Mouse (Mus musculus) lung, embryonic 15.5 days (tissue): ENCODE data around the gene Abcc12. TPM values are rescaled to one million over a fixed set of nuclear protein-coding genes. Genes with fewer than 3 reads are reported as not detected.

Experiments
- ATAC-seq: fragments of 200-750 bp; cut with Nextera tagmentation; 2 replicates; pipeline ENCODE4 v1.8.0; 2017; ENCODE audit warnings: moderate number of reproducible peaks, borderline replicate concordance; ENCODE audit not compliant: low FRiP score, low TSS enrichment; ENCODE audit errors: extremely low read depth
- H3K27ac ChIP-seq: fragments of 300-500 bp; sonication (generic); 2 replicates; pipeline ENCODE4 v1.5.1; 2015; ENCODE audit warnings: moderate library complexity, mild to moderate bottlenecking, inconsistent platforms
- H3K27me3 ChIP-seq: fragments of 300-500 bp; sonication (generic); 2 replicates; pipeline ENCODE4 v1.6.1; 2015; ENCODE audit warnings: inconsistent platforms
- H3K36me3 ChIP-seq: fragments of 300-500 bp; sonication (generic); 2 replicates; pipeline ENCODE4 v1.6.1; 2015; ENCODE audit warnings: inconsistent platforms
- H3K4me1 ChIP-seq: fragments of 300-500 bp; sonication (generic); 2 replicates; pipeline ENCODE4 v1.6.1; 2015; ENCODE audit warnings: inconsistent platforms
- H3K4me2 ChIP-seq: fragments of 300-500 bp; sonication (generic); 2 replicates; pipeline ENCODE4 v1.6.1; 2015; ENCODE audit warnings: inconsistent platforms, mild to moderate bottlenecking, moderate library complexity
- H3K4me3 ChIP-seq: fragments of 300-500 bp; sonication (generic); 2 replicates; pipeline ENCODE4 v1.5.1; 2015; ENCODE audit warnings: mild to moderate bottlenecking, inconsistent platforms
- H3K9ac ChIP-seq: fragments of 300-500 bp; sonication (generic); 2 replicates; pipeline ENCODE4 v1.6.1; 2015; ENCODE audit warnings: inconsistent platforms
- H3K9me3 ChIP-seq: fragments of 300-500 bp; sonication (generic); 2 replicates; pipeline ENCODE4 v1.6.1; 2016; ENCODE audit warnings: inconsistent platforms
- WGBS: fragments of 180-500 bp; shearing (Covaris S2); methylation state at CpG from one replicate; pipeline ENCODE4 v1.1.7; 2015; 5-methylcytosine and 5-hydroxymethylcytosine counted together
- polyA plus RNA-seq: library from polyadenylated mRNA; unstranded; fragments of >200 nt; fragmentation: Nextera tagmentation; extraction: Ambion mirVana; gene quantifications from 2 replicates; pipeline ENCODE4 v1.2.1, GENCODE M21; 2015

The Abcc12 gene
- polyA plus RNA-seq, 1 experiment from 2014 or later: 0.24 TPM

- no peak overlapping the region for H3K4me2 ChIP-seq
- 83% methylated on average over 7 of the region's 7 CpGs for WGBS
These were observed 17.2 kb upstream of the Abcc12 start for GRCm38 (mm10) chr8:86597681-86598080.

GRCm38 (mm10) chr8:86595671-86596070 is 15.2 kb upstream of the Abcc12 start:
- no peaks in the 10 kb centered on the region for H3K9me3 ChIP-seq
- no peak overlapping the region for H3K27ac ChIP-seq
- H3K4me3 ChIP-seq: no peak overlapping the region
- no peaks in the 10 kb centered on the region for H3K27me3 ChIP-seq
- no peaks in the 10 kb centered on the region for H3K36me3 ChIP-seq
- no peak overlapping the region for H3K9ac ChIP-seq
- H3K4me2 ChIP-seq: no peak overlapping the region
- 73% methylated on average over 5 of the region's 5 CpGs for WGBS
- H3K4me1 ChIP-seq: no peaks in the 10 kb centered on the region
- ATAC-seq: no peak

More at GRCm38 (mm10) chr8:86597681-86598080, 17.2 kb upstream of the Abcc12 start:
- Histone ChIP-seq H3K4me1 (no peaks in the 10 kb centered on the region), H3K27me3 (no peaks in the 10 kb centered on the region), H3K9me3 (no peaks in the 10 kb centered on the region), H3K36me3 (no peaks in the 10 kb centered on the region), H3K27ac (no peak overlapping the region), H3K4me3 (no peak overlapping the region), H3K9ac (no peak overlapping the region)
- ATAC-seq: no peak

DNA sequence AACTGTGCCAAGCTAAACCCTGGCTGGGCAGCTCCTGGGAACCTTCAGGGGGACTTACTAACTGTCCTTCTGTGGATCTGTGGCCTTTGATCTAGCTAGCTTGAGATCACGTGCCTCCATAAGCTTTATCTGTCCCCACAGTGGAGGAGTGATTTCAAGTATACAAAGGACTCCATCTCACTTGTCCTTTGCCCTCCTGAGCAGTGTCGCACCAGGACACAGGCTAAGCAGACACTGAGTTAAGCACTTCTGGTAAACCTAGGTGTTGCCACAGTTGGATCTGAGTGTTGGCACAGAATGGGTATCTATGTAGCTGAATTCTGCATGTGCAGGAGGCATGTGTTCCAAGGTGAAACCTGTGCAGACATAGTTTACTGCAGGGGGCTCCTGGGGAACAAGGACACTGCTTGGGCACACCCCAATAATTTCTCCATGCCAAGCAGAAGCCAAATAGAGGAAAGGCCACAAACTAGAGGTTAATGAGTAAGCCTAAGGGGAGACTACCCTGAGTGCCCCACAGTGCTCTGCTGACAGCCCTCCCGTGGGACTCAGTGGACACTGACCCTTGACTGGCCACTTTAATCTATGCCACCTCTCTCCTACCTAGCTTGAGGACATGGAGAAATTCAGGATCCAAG is 13.8 kb upstream of the Abcc12 start:
- no peaks in the 10 kb centered on the region for H3K4me1 ChIP-seq
- no peaks in the 10 kb centered on the region for H3K9me3 ChIP-seq
- 45% methylated on average over 3 of the region's 3 CpGs for WGBS
- no peak overlapping the region for H3K9ac ChIP-seq
- no peak overlapping the region for H3K4me3 ChIP-seq
- H3K27ac ChIP-seq: no peak overlapping the region
- ATAC-seq: no peak
- H3K36me3 ChIP-seq: no peaks in the 10 kb centered on the region
- H3K27me3 ChIP-seq: no peaks in the 10 kb centered on the region
- H3K4me2 ChIP-seq: no peak overlapping the region

GRCm38 (mm10) chr8:86593099-86593498 is 12.6 kb upstream of the Abcc12 start:
- Histone ChIP-seq H3K4me3 (no peak overlapping the region), H3K4me2 (no peak overlapping the region), H3K9me3 (no peaks in the 10 kb centered on the region), H3K4me1 (no peaks in the 10 kb centered on the region), H3K27me3 (no peaks in the 10 kb centered on the region), H3K36me3 (no peaks in the 10 kb centered on the region), H3K9ac (no peak overlapping the region), H3K27ac (no peak overlapping the region)
- ATAC-seq: no peak
- 43% methylated on average over 10 of the region's 10 CpGs for WGBS

- no peak overlapping the region for H3K9ac ChIP-seq
- H3K27ac ChIP-seq: no peak overlapping the region
- WGBS: 88% methylated on average over 5 of the region's 5 CpGs
- H3K4me3 ChIP-seq: no peak overlapping the region
- H3K9me3 ChIP-seq: no peaks in the 10 kb centered on the region
- H3K4me2 ChIP-seq: no peak overlapping the region
- ATAC-seq: no peak
- no peaks in the 10 kb centered on the region for H3K36me3 ChIP-seq
- peaks cover 5% of the 10 kb centered on the region for H3K4me1 ChIP-seq
- H3K27me3 ChIP-seq: no peaks in the 10 kb centered on the region
These were observed 7.9 kb upstream of the Abcc12 start for GRCm38 (mm10) chr8:86588338-86588737.

GRCm38 (mm10) chr8:86586642-86587041 is 6.2 kb upstream of the Abcc12 start:
- no peak overlapping the region for H3K4me2 ChIP-seq
- no peaks in the 10 kb centered on the region for H3K36me3 ChIP-seq
- no peaks in the 10 kb centered on the region for H3K27me3 ChIP-seq
- no peak overlapping the region for H3K9ac ChIP-seq
- no peak overlapping the region for H3K27ac ChIP-seq
- no peak for ATAC-seq
- H3K4me1 ChIP-seq: peaks cover 5% of the 10 kb centered on the region
- no peaks in the 10 kb centered on the region for H3K9me3 ChIP-seq
- no peak overlapping the region for H3K4me3 ChIP-seq
- WGBS: 39% methylated on average over 6 of the region's 6 CpGs

DNA sequence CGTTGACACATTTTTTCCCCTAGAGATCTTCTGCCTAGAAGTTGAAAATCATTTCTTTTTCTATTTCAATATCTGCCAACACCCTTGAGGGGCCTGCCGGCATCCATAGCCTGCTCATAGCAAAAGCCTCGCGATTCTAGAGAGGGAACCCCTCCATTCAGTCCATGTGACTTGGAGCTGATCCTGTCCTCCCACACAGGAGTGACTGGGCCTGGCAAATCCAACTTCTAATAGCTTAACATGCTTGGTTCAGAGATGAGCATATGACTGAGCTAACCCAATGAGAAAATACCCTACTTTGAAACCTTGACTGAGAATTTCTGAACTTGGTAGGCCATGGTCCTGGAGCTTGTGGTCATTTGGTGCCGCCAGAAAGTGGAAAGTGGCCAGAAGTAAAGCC is 5.6 kb upstream of the Abcc12 start:
- no peak for ATAC-seq
- no peak overlapping the region for H3K4me2 ChIP-seq
- 37% methylated on average over 5 of the region's 5 CpGs for WGBS

GRCm38 (mm10) chr8:86585532-86585931 is 5.0 kb upstream of the Abcc12 start:
- Histone ChIP-seq H3K27ac (no peak overlapping the region), H3K36me3 (no peaks in the 10 kb centered on the region), H3K9me3 (no peaks in the 10 kb centered on the region), H3K27me3 (no peaks in the 10 kb centered on the region), H3K9ac (peak overlapping the region; percentile 33; the same call in 1 of the 2 replicates), H3K4me1 (peaks cover 5% of the 10 kb centered on the region), H3K4me2 (peak overlapping the region; percentile 76), H3K4me3 (peak overlapping the region; percentile 42)
- peak; percentile 62; the same call in 1 of the 2 replicates for ATAC-seq
- WGBS: under 1% methylated on average over 16 of the region's 16 CpGs

More for the DNA sequence above, 5.6 kb upstream of the Abcc12 start:
- no peak overlapping the region for H3K27ac ChIP-seq
- H3K4me3 ChIP-seq: no peak overlapping the region
- H3K4me1 ChIP-seq: peaks cover 5% of the 10 kb centered on the region
- no peaks in the 10 kb centered on the region for H3K9me3 ChIP-seq
- no peak overlapping the region for H3K9ac ChIP-seq
- no peaks in the 10 kb centered on the region for H3K27me3 ChIP-seq
- no peaks in the 10 kb centered on the region for H3K36me3 ChIP-seq

DNA sequence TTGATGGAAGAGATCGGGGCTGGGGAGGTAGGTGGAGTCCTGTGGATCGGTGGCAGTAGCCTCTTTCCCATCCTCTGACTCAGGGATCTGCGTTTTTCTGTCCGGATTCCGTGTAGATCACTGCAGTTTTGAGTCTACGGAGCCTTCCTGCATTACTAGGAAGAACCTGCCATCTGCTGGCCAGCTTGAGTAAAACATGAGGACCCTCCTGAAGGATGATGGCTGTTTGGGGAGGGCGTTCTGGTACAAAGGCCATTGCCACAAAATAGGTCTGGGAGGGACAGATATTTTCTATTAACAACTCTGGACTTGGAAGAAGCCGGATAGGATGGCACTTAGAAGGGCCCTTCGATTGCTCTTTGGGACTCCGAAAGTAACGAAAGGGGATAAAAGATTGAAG is 4.6 kb upstream of the Abcc12 start:
- Histone ChIP-seq H3K9ac (peak overlapping the region; percentile 33; the same call in 1 of the 2 replicates), H3K36me3 (no peaks in the 10 kb centered on the region)
- 4% methylated on average over 11 of the region's 11 CpGs for WGBS

DNA sequence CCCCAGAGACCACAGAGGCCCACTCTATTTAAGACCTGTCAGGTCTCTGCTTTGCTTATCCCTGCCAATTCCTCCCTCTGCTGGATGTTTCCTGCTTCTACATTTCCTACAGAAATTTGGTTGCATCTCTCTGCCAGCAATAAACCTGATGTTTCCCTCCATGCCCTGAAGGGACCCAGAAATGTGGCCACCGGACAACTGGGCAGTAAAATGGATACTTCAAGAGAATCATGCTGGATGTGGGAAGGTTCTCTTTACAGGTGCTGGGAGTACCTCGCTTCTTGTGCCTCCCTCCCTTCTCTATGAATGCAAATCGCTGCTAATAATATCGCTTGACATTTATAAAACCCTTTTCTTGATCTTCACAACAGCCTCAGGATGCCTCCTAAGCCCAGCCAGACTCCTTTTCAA is 1.4 kb upstream of the Abcc12 start:
- peaks cover 13% of the 10 kb centered on the region for H3K4me1 ChIP-seq
- WGBS: 81% methylated on average over 4 of the region's 4 CpGs
- H3K27me3 ChIP-seq: no peaks in the 10 kb centered on the region

More for the DNA sequence above, 4.6 kb upstream of the Abcc12 start:
- Histone ChIP-seq H3K4me1 (peaks cover 5% of the 10 kb centered on the region), H3K27ac (no peak overlapping the region), H3K4me3 (peak overlapping the region; percentile 42), H3K9me3 (no peaks in the 10 kb centered on the region), H3K27me3 (no peaks in the 10 kb centered on the region), H3K4me2 (peak overlapping the region; percentile 76)
- peak; percentile 62; the same call in 1 of the 2 replicates for ATAC-seq

DNA sequence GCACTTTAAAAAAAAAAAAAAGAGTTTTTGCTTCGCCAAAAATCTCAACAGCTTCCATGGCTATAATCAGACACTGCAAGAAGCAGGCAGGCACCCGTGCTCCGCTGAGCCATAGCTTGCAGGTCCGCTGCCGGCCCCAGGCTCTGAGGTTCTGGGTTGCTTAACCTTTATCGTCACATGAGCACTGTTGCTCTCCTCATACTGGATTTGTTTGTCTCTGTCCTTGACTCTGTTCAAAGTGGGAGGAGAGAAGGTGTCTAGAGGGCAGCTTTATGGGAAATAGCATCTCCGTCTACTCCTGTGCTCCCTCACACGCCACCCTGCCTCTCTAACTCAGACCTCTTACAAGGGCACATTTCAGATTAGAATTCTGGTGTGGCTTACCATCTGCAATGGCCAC is 1.8 kb downstream of the Abcc12 start:
- Histone ChIP-seq H3K4me2 (no peak overlapping the region), H3K36me3 (no peaks in the 10 kb centered on the region), H3K9ac (peak overlapping the region; percentile 7; the same call in 1 of the 2 replicates), H3K9me3 (no peaks in the 10 kb centered on the region), H3K27me3 (no peaks in the 10 kb centered on the region), H3K4me1 (peaks cover 8% of the 10 kb centered on the region; the same call in 1 of the 2 replicates), H3K4me3 (no peak overlapping the region), H3K27ac (no peak overlapping the region)
- ATAC-seq: no peak
- WGBS: 46% methylated on average over 8 of the region's 8 CpGs

More for the DNA sequence above, 1.4 kb upstream of the Abcc12 start:
- no peak overlapping the region for H3K27ac ChIP-seq
- no peaks in the 10 kb centered on the region for H3K9me3 ChIP-seq
- H3K4me2 ChIP-seq: no peak overlapping the region
- H3K9ac ChIP-seq: no peak overlapping the region
- no peak overlapping the region for H3K4me3 ChIP-seq
- no peaks in the 10 kb centered on the region for H3K36me3 ChIP-seq
- ATAC-seq: no peak

- ATAC-seq: no peak
- WGBS: 22% methylated on average over 9 of the region's 9 CpGs
- H3K4me2 ChIP-seq: no peak overlapping the region
- no peak overlapping the region for H3K27ac ChIP-seq
- H3K9me3 ChIP-seq: no peaks in the 10 kb centered on the region
- H3K4me3 ChIP-seq: no peak overlapping the region
- H3K27me3 ChIP-seq: no peaks in the 10 kb centered on the region
- no peaks in the 10 kb centered on the region for H3K36me3 ChIP-seq
- no peak overlapping the region for H3K9ac ChIP-seq
- peaks cover 8% of the 10 kb centered on the region; the same call in 1 of the 2 replicates for H3K4me1 ChIP-seq
These were observed 2.4 kb downstream of the Abcc12 start for GRCm38 (mm10) chr8:86578076-86578475.
